29 mouse cellular contexts compared by ENCODE assay signal in the genomic region with DNA sequence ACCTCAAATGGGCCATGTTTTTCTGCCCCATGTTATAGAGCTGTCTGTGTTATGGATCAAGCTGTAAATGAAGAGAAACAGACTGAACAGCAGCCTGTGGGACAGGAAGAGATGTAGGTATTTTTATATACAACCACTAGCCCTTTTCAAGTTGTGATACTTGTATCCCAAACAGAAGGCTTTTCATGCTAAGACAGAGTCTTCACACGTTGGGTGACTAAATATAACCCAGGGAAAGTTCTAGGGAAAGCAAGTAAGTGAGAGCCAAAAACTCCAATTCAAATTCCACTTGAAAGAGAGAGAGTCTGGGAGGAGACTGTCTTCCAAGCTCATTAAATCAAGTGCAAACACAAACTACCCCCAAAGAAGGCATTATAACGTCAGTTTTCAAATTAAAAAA. TPM values are rescaled to one million over a fixed set of nuclear protein-coding genes. Genes with fewer than 3 reads are reported as not detected.
DNase-seq lines count a peak whose midpoint lies in the region; ATAC-seq and TF ChIP-seq lines count a peak whose summit lies in the region.
"Had no signal": no experiment of that assay in that cellular context is flagged by ENCODE, and none has a peak within 500 bp of the region (broad histone marks: within the 10 kb centered on the region; RNA-seq: fewer than 3 reads in every experiment).

No protein-coding gene starts in this region.

- H3K36me3 ChIP-seq in forebrain, postnatal 0 days (ENCODE audit: insufficient read depth) = no peaks in the 10 kb centered on the region
- no peaks in the 10 kb centered on the region; the same call in 1 of the 2 replicates for H3K36me3 ChIP-seq in forebrain, embryonic 16.5 days (ENCODE audit: control insufficient read depth, insufficient read depth)
- H3K36me3 ChIP-seq in heart, embryonic 15.5 days = peaks cover 40% of the 10 kb centered on the region
- H3K36me3 ChIP-seq in limb, embryonic 15.5 days = peaks cover 27% of the 10 kb centered on the region
- peaks cover 26% of the 10 kb centered on the region for H3K36me3 ChIP-seq in limb, embryonic 10.5 days
- H3K36me3 ChIP-seq: G1E had no signal

- intact Hi-C loops in gastrocnemius, postnatal 36 days (cut with DNase I) = no loop called here

- WGBS in forebrain, postnatal 0 days = 41% methylated on average over 2 of the region's 2 CpGs
- 35% methylated on average over 2 of the region's 2 CpGs for WGBS in forebrain, embryonic 16.5 days
- WGBS in heart, embryonic 15.5 days = 29% methylated on average over 2 of the region's 2 CpGs
- WGBS in limb, embryonic 15.5 days = 48% methylated on average over 2 of the region's 2 CpGs
- 76% methylated on average over 2 of the region's 2 CpGs for WGBS in limb, embryonic 10.5 days

- H3K27ac ChIP-seq in forebrain, postnatal 0 days (ENCODE audit: low read depth, low read length) = no peak overlapping the region
- H3K27ac ChIP-seq in forebrain, embryonic 16.5 days (ENCODE audit: low read length) = no peak overlapping the region
- H3K27ac ChIP-seq in heart, embryonic 15.5 days = peak overlapping the region; percentile 58
- H3K27ac ChIP-seq in limb, embryonic 15.5 days = 0 out of 2 replicates have a peak overlapping the region, but pooled peaks have one; percentile 3
- no peak overlapping the region for H3K27ac ChIP-seq in limb, embryonic 10.5 days
- H3K27ac ChIP-seq: embryonic facial prominence, embryonic 13.5 days; heart, embryonic 10.5 days; hindbrain, embryonic 14.5 days; liver, embryonic 14.5 days; stomach, embryonic 15.5 days had no signal

- H3K4me3 ChIP-seq in forebrain, postnatal 0 days (ENCODE audit: low read depth, low read length) = no peak overlapping the region
- H3K4me3 ChIP-seq in forebrain, embryonic 16.5 days (replicated peaks; ENCODE audit: low read length) = no peak overlapping the region
- H3K4me3 ChIP-seq in heart, embryonic 15.5 days = no peak overlapping the region
- no peak overlapping the region for H3K4me3 ChIP-seq in limb, embryonic 15.5 days
- H3K4me3 ChIP-seq in limb, embryonic 10.5 days = no peak overlapping the region
- H3K4me3 ChIP-seq: embryonic facial prominence, embryonic 13.5 days; erythroblast, embryonic 14.5 days; heart, embryonic 10.5 days; stomach, embryonic 15.5 days had no signal

- H3K9me3 ChIP-seq in forebrain, postnatal 0 days (ENCODE audit: low read length) = no peaks in the 10 kb centered on the region
- H3K9me3 ChIP-seq in forebrain, embryonic 16.5 days (ENCODE audit: control insufficient read depth, low read length) = no peaks in the 10 kb centered on the region
- H3K9me3 ChIP-seq in heart, embryonic 15.5 days (replicated peaks) = no peaks in the 10 kb centered on the region
- no peaks in the 10 kb centered on the region for H3K9me3 ChIP-seq in limb, embryonic 15.5 days
- H3K9me3 ChIP-seq in limb, embryonic 10.5 days (replicated peaks) = no peaks in the 10 kb centered on the region
- H3K9me3 ChIP-seq: embryonic facial prominence, embryonic 13.5 days; G1E; heart, embryonic 10.5 days; stomach, embryonic 15.5 days had no signal

- H3K4me1 ChIP-seq in forebrain, postnatal 0 days (ENCODE audit: insufficient read depth) = no peaks in the 10 kb centered on the region
- no peaks in the 10 kb centered on the region; the same call in 1 of the 2 replicates for H3K4me1 ChIP-seq in forebrain, embryonic 16.5 days (replicated peaks; ENCODE audit: control insufficient read depth, insufficient read depth, low read length)
- peaks cover 17% of the 10 kb centered on the region for H3K4me1 ChIP-seq in heart, embryonic 15.5 days (replicated peaks)
- H3K4me1 ChIP-seq in limb, embryonic 15.5 days = no peaks in the 10 kb centered on the region
- no peaks in the 10 kb centered on the region for H3K4me1 ChIP-seq in limb, embryonic 10.5 days

- H3K9ac ChIP-seq in forebrain, postnatal 0 days = no peak overlapping the region
- H3K9ac ChIP-seq in forebrain, embryonic 16.5 days (replicated peaks; ENCODE audit: low read depth, low read length) = no peak overlapping the region
- H3K9ac ChIP-seq in heart, embryonic 15.5 days = no peak overlapping the region
- no peak overlapping the region for H3K9ac ChIP-seq in limb, embryonic 15.5 days
- H3K9ac ChIP-seq: embryonic facial prominence, embryonic 13.5 days; hindbrain, embryonic 14.5 days; liver, embryonic 14.5 days; stomach, embryonic 15.5 days had no signal

- H3K27me3 ChIP-seq in forebrain, postnatal 0 days (ENCODE audit: insufficient read depth, low read length) = no peaks in the 10 kb centered on the region
- no peaks in the 10 kb centered on the region for H3K27me3 ChIP-seq in forebrain, embryonic 16.5 days (replicated peaks; ENCODE audit: control insufficient read depth, insufficient read depth, low read length)
- no peaks in the 10 kb centered on the region for H3K27me3 ChIP-seq in heart, embryonic 15.5 days
- no peaks in the 10 kb centered on the region for H3K27me3 ChIP-seq in limb, embryonic 15.5 days
- no peaks in the 10 kb centered on the region for H3K27me3 ChIP-seq in limb, embryonic 10.5 days (ENCODE audit: low read depth, poor library complexity, severe bottlenecking)
- H3K27me3 ChIP-seq: embryonic facial prominence, embryonic 13.5 days; stomach, embryonic 15.5 days had no signal

- DNase-seq in forebrain, postnatal 0 days = peak; percentile 40
- no peak for DNase-seq in heart, postnatal 4 days
- no peak for DNase-seq in limb, embryonic 10.5 days (ENCODE audit: low spot score)
- peak; percentile 45 for DNase-seq in brain, adult 2 months (ENCODE audit: low read depth, low spot score)
- no peak for DNase-seq in gastrocnemius, postnatal 36 days
- DNase-seq: adrenal gland, adult 8-10 months; cerebellum, adult 11-12 months; cerebellum, adult 9-11 months; embryo, embryonic 11 days; gastrocnemius, postnatal 25 days; kidney, adult 9 months; kidney, postnatal 14 days; left cerebral cortex, postnatal 4 days; liver; right cerebral cortex, postnatal 25 days; thymus, postnatal 14 days had no signal

- no peak for TF ChIP-seq CTCF in forebrain, postnatal 0 days (IDR thresholded peaks at IDR 0.05; ENCODE audit: low read depth)

- H3K4me2 ChIP-seq in forebrain, postnatal 0 days (ENCODE audit: low read depth) = no peak overlapping the region
- no peak overlapping the region for H3K4me2 ChIP-seq in forebrain, embryonic 16.5 days (ENCODE audit: low read length)
- no peak overlapping the region for H3K4me2 ChIP-seq in heart, embryonic 15.5 days
- H3K4me2 ChIP-seq in limb, embryonic 15.5 days = no peak overlapping the region
- H3K4me2 ChIP-seq: embryonic facial prominence, embryonic 13.5 days; hindbrain, embryonic 14.5 days; midbrain, embryonic 11.5 days; stomach, embryonic 15.5 days had no signal

- ATAC-seq in forebrain, postnatal 0 days = peak; percentile 89
- no peak for ATAC-seq in forebrain, embryonic 16.5 days
- no peak for ATAC-seq in heart, embryonic 15.5 days (replicated peaks; ENCODE audit: insufficient number of reproducible peaks, insufficient read depth, low FRiP score, low read depth)
- peak; percentile 37; the same call in 1 of the 2 replicates for ATAC-seq in limb, embryonic 15.5 days (ENCODE audit: insufficient number of reproducible peaks, low FRiP score, low TSS enrichment, low read depth)
- ATAC-seq: intestine, postnatal 0 days; midbrain, embryonic 16.5 days had no signal

RNA-seq across cellular contexts. Expression of a gene that starts 57.3 kb away (rescaled TPM):
- 11.3 and 15.5 TPM in 2 replicates for total RNA-seq in forebrain, postnatal 0 days (2014; rRNA removed)
- polyA plus RNA-seq in forebrain, postnatal 0 days (2015; fragmentation: Nextera tagmentation; extraction: Ambion mirVana) = 21.4 and 27.9 TPM in 2 replicates
- 30.5 and 40.3 TPM in 2 replicates for polyA plus RNA-seq in forebrain, embryonic 16.5 days (2015; fragmentation: Nextera tagmentation; extraction: Ambion mirVana)
- 42.7 and 46.0 TPM in 2 replicates for polyA plus RNA-seq in heart, embryonic 15.5 days (2015; fragmentation: Nextera tagmentation; extraction: Ambion mirVana)
- 10 to 100 TPM; 29.8 to 36.1 TPM for total RNA-seq in heart, postnatal 4 days (2021)
- 70.1 and 74.3 TPM in 2 replicates for polyA plus RNA-seq in limb, embryonic 15.5 days (2015; fragmentation: Nextera tagmentation; extraction: Ambion mirVana)
- 65.3 and 68.0 TPM in 2 replicates for polyA plus RNA-seq in limb, embryonic 10.5 days (2016; fragmentation: Nextera tagmentation; extraction: Ambion mirVana)
- total RNA-seq in gastrocnemius, postnatal 36 days (2021) = 10 to 100 TPM; 22.4 to 27.8 TPM

Comparison
In these comparisons a context has a peak if more than half of its experiments do, and no peak if none do; other contexts are left out.
1. ATAC-seq: peak in forebrain, postnatal 0 days (single experiment) and limb, embryonic 15.5 days (single experiment); none in forebrain, embryonic 16.5 days (single experiment) and heart, embryonic 15.5 days (single experiment).
2. H3K27ac ChIP-seq: peak in heart, embryonic 15.5 days (single experiment) and limb, embryonic 15.5 days (single experiment); none in forebrain, postnatal 0 days (single experiment), forebrain, embryonic 16.5 days (single experiment) and limb, embryonic 10.5 days (single experiment).
3. DNase-seq: peak in forebrain, postnatal 0 days (single experiment) and brain, adult 2 months (single experiment); none in heart, postnatal 4 days (single experiment), limb, embryonic 10.5 days (single experiment) and gastrocnemius, postnatal 36 days (0 of 2).